9 mouse cellular contexts compared by ENCODE assay signal in genomic region chr2:172773176-172773575, GRCm38 (mm10).
A peak's percentile ranks its signal among the peaks of the same experiment; 100 is the strongest.
DNase-seq lines count a peak whose midpoint lies in the region; ATAC-seq lines count a peak whose summit lies in the region.
"Had no signal": no experiment of that assay in that cellular context is flagged by ENCODE, and none has a peak within 500 bp of the region (broad histone marks: within the 10 kb centered on the region; RNA-seq: fewer than 3 reads in every experiment).

No protein-coding gene starts in this region.

- no peaks in the 10 kb centered on the region for H3K27me3 ChIP-seq in heart, embryonic 12.5 days (replicated peaks)
- H3K27me3 ChIP-seq: limb, embryonic 15.5 days had no signal

- DNase-seq in heart, adult 18-20 months, result peak; percentile 16 to 64
- peak; percentile 85 for DNase-seq in ZHBTc4 (ENCODE audit: low read depth, low spot score)
- peak; percentile 87 for DNase-seq in embryo, embryonic 10.5 days (ENCODE audit: low spot score)
- DNase-seq in heart, postnatal 4 days, result peak; percentile 88
- DNase-seq in left cerebral cortex, postnatal 14 days (ENCODE audit: low spot score in 2 of 2), result peak; percentile 33 to 67
- DNase-seq in naive thymus-derived CD4-positive, alpha-beta T cell, adult 2 months (ENCODE audit: low read depth), result peak; percentile 54
- peak; percentile 54 for DNase-seq in thymus, postnatal 0 days (ENCODE audit: low spot score)

- H3K4me3 ChIP-seq in heart, embryonic 12.5 days, result no peak overlapping the region
- H3K4me3 ChIP-seq: limb, embryonic 15.5 days had no signal

- ATAC-seq in heart, embryonic 12.5 days (ENCODE audit: insufficient number of reproducible peaks, low FRiP score), result no peak

- no peaks in the 10 kb centered on the region for H3K9me3 ChIP-seq in heart, embryonic 12.5 days (replicated peaks)
- H3K9me3 ChIP-seq: limb, embryonic 15.5 days had no signal

- no peak overlapping the region for H3K4me2 ChIP-seq in heart, embryonic 12.5 days
- H3K4me2 ChIP-seq: limb, embryonic 15.5 days had no signal

- H3K36me3 ChIP-seq in heart, embryonic 12.5 days, result no peaks in the 10 kb centered on the region
- H3K36me3 ChIP-seq: limb, embryonic 15.5 days had no signal

- intact Hi-C loops in left cerebral cortex, postnatal 14 days (cut with DNase I), result loop anchor here (10.0 kb wide), 1 partner anchor 298 kb away; the partner anchor contains the start of gene Fam209

- no peaks in the 10 kb centered on the region for H3K4me1 ChIP-seq in heart, embryonic 12.5 days (replicated peaks)
- H3K4me1 ChIP-seq: limb, embryonic 15.5 days had no signal

- WGBS in heart, embryonic 12.5 days, result 2% methylated on average over 2 of the region's 2 CpGs

- no peak overlapping the region for H3K27ac ChIP-seq in heart, embryonic 12.5 days (ENCODE audit: poor library complexity, severe bottlenecking)
- H3K27ac ChIP-seq: limb, embryonic 15.5 days had no signal

- no peak overlapping the region for H3K9ac ChIP-seq in heart, embryonic 12.5 days
- H3K9ac ChIP-seq: limb, embryonic 15.5 days had no signal
